Mouse (Mus musculus) intestine, postnatal 0 days (tissue): ENCODE data around the gene Pkd1l2. TPM values are rescaled to one million over a fixed set of nuclear protein-coding genes. Genes with fewer than 3 reads are reported as not detected.
A peak's percentile ranks its signal among the peaks of the same experiment; 100 is the strongest.

ENCODE experiments used
- ATAC-seq: fragments of 200-750 bp; cut with Nextera tagmentation; 2 replicates; pipeline ENCODE4 v1.8.0; 2017; ENCODE audit warnings: mild to moderate bottlenecking, moderate TSS enrichment, moderate library complexity
- H3K27ac ChIP-seq: fragments of 300-500 bp; sonication (generic); 2 replicates; pipeline ENCODE4 v1.5.1; 2014; ENCODE audit warnings: mild to moderate bottlenecking, low read depth, low read length, moderate library complexity
- H3K27me3 ChIP-seq: fragments of 300-500 bp; sonication (generic); replicated peaks from 2 replicates; pipeline ENCODE4 v1.6.1; 2014; ENCODE audit warnings: low read length, mixed read lengths; ENCODE audit not compliant: control insufficient read depth, insufficient read depth
- H3K36me3 ChIP-seq: fragments of 300-500 bp; sonication (generic); 2 replicates; pipeline ENCODE4 v1.6.1; 2014; ENCODE audit warnings: mild to moderate bottlenecking, moderate library complexity; ENCODE audit not compliant: control insufficient read depth, insufficient read depth
- H3K4me1 ChIP-seq: fragments of 300-500 bp; sonication (generic); replicated peaks from 2 replicates; pipeline ENCODE4 v1.6.1; 2014; ENCODE audit warnings: antibody characterized with exemption, low read length, mixed read lengths; ENCODE audit not compliant: control insufficient read depth, insufficient read depth
- H3K4me2 ChIP-seq: fragments of 300-500 bp; sonication (generic); replicated peaks from 2 replicates; pipeline ENCODE4 v1.6.1; 2014; ENCODE audit warnings: low read depth, mild to moderate bottlenecking, moderate library complexity
- H3K4me3 ChIP-seq: fragments of 300-500 bp; sonication (generic); 2 replicates; pipeline ENCODE4 v1.5.1; 2014; ENCODE audit warnings: low read depth, low read length
- H3K9ac ChIP-seq: fragments of 300-500 bp; sonication (generic); 2 replicates; pipeline ENCODE4 v1.6.1; 2014; ENCODE audit warnings: mild to moderate bottlenecking, low read depth, low read length
- H3K9me3 ChIP-seq: fragments of 300-500 bp; sonication (generic); 2 replicates; pipeline ENCODE4 v1.6.1; 2016; ENCODE audit warnings: mixed run types; ENCODE audit not compliant: control insufficient read depth
- CTCF ChIP-seq: sonication (generic); IDR thresholded peaks from 2 replicates; pipeline ENCODE4 v1.5.1; 2016; ENCODE audit warnings: low read depth, mild to moderate bottlenecking, control low read depth, antibody characterized with exemption, moderate library complexity
- WGBS: fragments of 180-500 bp; shearing (Covaris S2); extraction: QIAGEN DNeasy Blood & Tissue Kit; methylation state at CpG from one replicate; pipeline ENCODE4 v1.1.7; 2014; 5-methylcytosine and 5-hydroxymethylcytosine counted together
- polyA plus RNA-seq: library from polyadenylated mRNA; unstranded; fragments of >200 nt; fragmentation: Nextera tagmentation; extraction: Ambion mirVana; gene quantifications from 2 replicates; pipeline ENCODE4 v1.2.1, GENCODE M21; 2015

Gene Pkd1l2
- polyA plus RNA-seq, result 0.12 and 0.33 TPM in 2 replicates

DNA sequence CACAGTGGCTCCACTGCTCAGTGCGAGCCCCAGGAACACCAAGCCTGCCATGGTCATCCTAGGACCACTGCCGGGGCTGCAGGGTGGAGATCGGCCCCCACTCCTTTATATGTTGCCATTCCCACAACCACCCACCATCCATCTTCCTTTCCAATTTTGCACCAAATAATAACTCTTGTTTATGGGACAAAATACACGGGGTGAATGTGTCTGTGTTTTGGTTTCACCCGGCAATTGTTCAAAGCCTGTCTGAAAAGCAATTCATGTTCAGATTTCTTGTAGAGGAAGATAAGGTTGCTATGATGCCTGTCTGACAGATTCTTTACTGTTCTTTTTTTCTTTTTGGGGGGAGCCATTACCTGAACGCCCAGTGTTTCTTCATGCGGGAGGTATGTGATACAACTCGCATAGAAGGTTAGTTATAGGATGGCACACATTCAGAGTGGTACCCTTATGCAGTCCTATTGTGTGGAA is at the start of gene Pkd1l2:
Gene Pkd1l2 (minus strand): TSS at position 51 of the 474 bp plus-strand sequence.
- Histone ChIP-seq H3K36me3 (no peaks in the 10 kb centered on the region), H3K27me3 (peaks cover 3% of the 10 kb centered on the region; the same call in 1 of the 2 replicates), H3K4me2 (no peak within 1 kb of the TSS), H3K4me1 (no peaks in the 10 kb centered on the region), H3K27ac (no peak within 1 kb of the TSS), H3K9me3 (no peaks in the 10 kb centered on the region), H3K9ac (no peak within 1 kb of the TSS), H3K4me3 (no peak within 1 kb of the TSS)
- 75% methylated on average over 8 of the region's 8 CpGs for WGBS
- TF ChIP-seq CTCF, result no peak
- no peak for ATAC-seq

DNA sequence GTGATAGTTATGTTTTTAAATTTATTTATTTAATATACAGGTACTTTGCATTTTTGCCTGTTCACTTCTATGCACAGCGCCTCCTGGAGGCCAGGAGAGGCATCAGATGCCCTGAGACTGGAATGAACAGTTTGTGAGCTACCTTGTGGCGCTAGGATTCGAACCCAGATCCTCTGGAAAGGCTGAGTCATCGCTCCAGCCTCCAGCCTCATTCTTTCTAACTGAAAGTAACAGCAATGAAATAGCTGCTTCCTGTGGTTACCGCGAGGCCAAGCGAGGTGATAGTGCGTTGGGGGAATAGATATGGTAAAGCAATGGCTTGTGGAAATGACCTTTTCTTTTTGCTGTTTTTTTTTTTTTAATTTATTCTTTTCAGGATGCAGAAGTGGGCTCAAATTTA is 44.8 kb upstream of the Pkd1l2 start:
- Histone ChIP-seq H3K9ac (no peak overlapping the region), H3K27ac (no peak overlapping the region), H3K4me3 (no peak overlapping the region), H3K4me2 (no peak overlapping the region), H3K27me3 (no peaks in the 10 kb centered on the region), H3K36me3 (no peaks in the 10 kb centered on the region), H3K9me3 (no peaks in the 10 kb centered on the region), H3K4me1 (no peaks in the 10 kb centered on the region)
- ATAC-seq, result no peak
- peak; percentile 42 for TF ChIP-seq CTCF
- whole genome bisulfite sequencing, result 82% methylated on average over 8 of the region's 8 CpGs

DNA sequence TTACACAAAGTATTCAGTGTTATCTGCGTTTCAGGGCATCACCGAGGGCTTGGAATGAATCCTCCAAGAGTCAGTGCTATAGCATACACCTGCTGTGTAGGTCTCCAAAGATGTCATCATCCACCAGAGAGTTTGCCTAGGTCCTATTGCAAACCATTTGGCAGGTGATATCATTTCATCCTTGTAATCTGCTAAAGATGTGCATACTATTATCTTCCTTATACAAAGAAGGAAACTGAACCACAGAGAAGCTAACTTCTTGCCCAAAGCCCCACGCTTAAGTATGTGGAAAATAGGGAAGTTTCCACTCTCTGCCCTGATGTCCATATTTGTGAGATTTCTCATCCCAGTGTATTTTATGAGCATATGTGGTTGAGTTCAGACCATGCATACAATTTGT is 44.2 kb upstream of the Pkd1l2 start:
- Histone ChIP-seq H3K4me2 (no peak overlapping the region), H3K27me3 (no peaks in the 10 kb centered on the region), H3K36me3 (no peaks in the 10 kb centered on the region), H3K9me3 (no peaks in the 10 kb centered on the region), H3K4me3 (no peak overlapping the region), H3K9ac (no peak overlapping the region), H3K4me1 (no peaks in the 10 kb centered on the region; the same call in 1 of the 2 replicates), H3K27ac (no peak overlapping the region)
- no peak for TF ChIP-seq CTCF
- no peak for ATAC-seq
- 95% methylated on average over 3 of the region's 3 CpGs for WGBS

DNA sequence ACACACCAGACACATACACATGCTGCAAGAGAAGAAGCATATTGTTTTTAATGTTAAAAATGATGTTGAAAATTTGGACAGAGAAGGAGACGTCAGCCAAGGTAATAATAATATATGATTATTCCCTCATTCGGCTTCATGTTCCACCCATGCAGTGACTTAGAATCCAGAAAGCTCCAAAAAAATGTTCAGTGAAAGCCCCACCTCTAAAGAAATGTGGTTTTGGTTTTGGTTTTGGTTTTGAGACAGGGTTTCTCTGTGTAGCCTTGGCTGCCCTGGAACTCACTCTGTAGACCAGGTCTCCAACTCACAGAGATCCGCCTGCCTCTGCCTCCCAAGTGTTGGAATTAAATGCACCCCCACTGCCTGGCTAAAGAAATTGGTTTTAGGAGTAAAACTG is 43.6 kb upstream of the Pkd1l2 start:
- H3K9ac ChIP-seq, result no peak overlapping the region
- no peak for ATAC-seq
- TF ChIP-seq CTCF, result no peak
- H3K27ac ChIP-seq, result no peak overlapping the region
- H3K9me3 ChIP-seq, result no peaks in the 10 kb centered on the region
- no peak overlapping the region for H3K4me2 ChIP-seq
- 90% methylated on average over 3 of the region's 3 CpGs for WGBS
- no peaks in the 10 kb centered on the region for H3K27me3 ChIP-seq
- H3K4me3 ChIP-seq, result no peak overlapping the region
- no peaks in the 10 kb centered on the region for H3K36me3 ChIP-seq
- H3K4me1 ChIP-seq, result no peaks in the 10 kb centered on the region; the same call in 1 of the 2 replicates

DNA sequence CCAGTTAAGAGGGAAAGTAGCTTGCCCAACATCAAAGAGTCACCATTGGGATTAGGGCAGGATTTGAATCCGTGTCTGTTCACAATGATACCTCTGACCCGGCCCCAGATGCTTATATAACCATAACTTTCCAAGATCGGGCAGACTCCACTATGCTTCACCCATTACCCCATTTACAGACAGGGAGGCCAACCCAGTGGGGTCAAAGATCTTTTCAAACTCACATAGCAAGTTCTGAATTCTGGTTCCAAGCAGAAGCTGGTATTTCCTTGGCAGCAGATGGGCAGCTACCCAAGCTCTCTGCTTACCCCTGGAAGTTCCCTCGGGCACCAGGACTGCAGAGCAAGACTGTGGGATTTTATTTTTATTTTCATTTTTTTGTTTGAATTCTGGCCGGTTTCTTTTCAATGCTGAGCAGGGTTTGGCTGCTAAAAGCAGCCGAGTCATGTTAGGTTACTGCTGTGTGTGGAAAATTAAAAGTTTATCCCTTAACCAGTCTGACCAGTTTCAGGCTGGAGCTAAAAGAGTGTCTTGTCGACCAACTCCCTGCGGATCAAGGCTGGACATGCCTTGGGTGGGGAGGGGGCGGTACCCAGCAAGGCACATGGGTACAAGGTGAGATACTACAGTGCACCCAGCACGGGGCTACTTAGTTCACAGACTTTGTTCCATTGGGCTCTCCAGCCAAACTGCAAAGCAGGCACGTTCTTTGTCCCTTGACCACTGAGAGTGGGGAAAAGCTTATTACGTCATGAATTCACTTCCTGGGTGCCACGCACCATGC is 41.8 kb upstream of the Pkd1l2 start:
- no peaks in the 10 kb centered on the region for H3K9me3 ChIP-seq
- ATAC-seq, result peak; percentile 59
- H3K4me3 ChIP-seq, result no peak overlapping the region
- no peak overlapping the region; the same call in 1 of the 2 replicates for H3K9ac ChIP-seq
- H3K4me1 ChIP-seq, result no peaks in the 10 kb centered on the region; the same call in 1 of the 2 replicates
- H3K36me3 ChIP-seq, result no peaks in the 10 kb centered on the region
- WGBS, result 31% methylated on average over 13 of the region's 13 CpGs
- peak overlapping the region; percentile 28 for H3K4me2 ChIP-seq
- no peaks in the 10 kb centered on the region for H3K27me3 ChIP-seq
- peak overlapping the region; percentile 54 for H3K27ac ChIP-seq
- no peak for TF ChIP-seq CTCF

DNA sequence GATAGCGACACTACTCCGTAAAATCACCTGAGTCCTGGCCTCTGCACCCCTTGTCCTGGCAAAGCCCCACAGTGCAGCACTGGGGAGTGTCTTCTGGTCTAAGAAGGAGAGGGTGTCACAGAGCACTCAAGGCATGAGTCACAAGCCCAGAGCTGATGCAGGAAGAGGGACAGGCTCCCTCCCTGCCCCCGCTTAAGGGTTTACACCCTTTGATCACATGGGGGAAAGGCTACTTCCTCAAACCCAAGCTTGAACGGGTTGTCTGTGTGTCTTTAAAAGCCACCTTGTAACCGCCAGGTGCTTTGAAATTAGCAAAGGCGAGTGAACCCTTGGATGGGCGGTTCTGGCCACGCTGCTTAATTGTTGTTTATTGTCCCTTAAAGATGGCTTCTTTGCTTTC is 39.0 kb upstream of the Pkd1l2 start:
- Histone ChIP-seq H3K27me3 (no peaks in the 10 kb centered on the region), H3K36me3 (no peaks in the 10 kb centered on the region), H3K4me1 (no peaks in the 10 kb centered on the region; the same call in 1 of the 2 replicates), H3K27ac (peak overlapping the region; percentile 62), H3K4me2 (peak overlapping the region; percentile 24; the same call in 1 of the 2 replicates), H3K9me3 (no peaks in the 10 kb centered on the region), H3K4me3 (no peak overlapping the region), H3K9ac (no peak overlapping the region)
- 31% methylated on average over 8 of the region's 8 CpGs for WGBS
- peak; percentile 83 for ATAC-seq
- no peak for TF ChIP-seq CTCF
